ENCODE assay signal across 8 mouse cellular contexts in genomic region chr2:30177700-30178675, GRCm38 (mm10). TPM values are rescaled to one million over a fixed set of nuclear protein-coding genes. Genes with fewer than 3 reads are reported as not detected.
DNase-seq lines count a peak whose midpoint lies in the region; ATAC-seq lines count a peak whose summit lies in the region.

Gene Spout1, minus strand, starts transcription at chr2:30178459.

- peak; percentile 97 for DNase-seq in CD4-positive, CD25-positive, alpha-beta regulatory T cell, adult 2 months (ENCODE audit: low read depth, low spot score)
- peak; percentile 36 for DNase-seq in fat pad, adult 2 months (ENCODE audit: extremely low read depth, low read depth, low spot score)
- peak; percentile 97 for DNase-seq in kidney, postnatal 10 days
- DNase-seq in natural killer cell, adult 2 months (ENCODE audit: low spot score in 2 of 2): peak; percentile 94 to 95

- H3K27me3 ChIP-seq in heart, embryonic 13.5 days (replicated peaks): no peaks in the 10 kb centered on the region
- no peaks in the 10 kb centered on the region for H3K27me3 ChIP-seq in liver, embryonic 12.5 days (replicated peaks)
- no peaks in the 10 kb centered on the region for H3K27me3 ChIP-seq in stomach, embryonic 15.5 days (replicated peaks)

- H3K27ac ChIP-seq in brown adipose tissue, adult 24 weeks (replicated peaks; ENCODE audit: low read depth, low read length): no peak within 1 kb of the TSS
- H3K27ac ChIP-seq in heart, embryonic 13.5 days (replicated peaks): peak within 1 kb of the TSS; percentile 57
- H3K27ac ChIP-seq in liver, embryonic 12.5 days: peak within 1 kb of the TSS; percentile 67; the same call in 1 of the 2 replicates
- H3K27ac ChIP-seq in stomach, embryonic 15.5 days: no peak within 1 kb of the TSS

- H3K4me1 ChIP-seq in brown adipose tissue, adult 24 weeks (ENCODE audit: control insufficient read depth, insufficient read depth, insufficient read length, low read length): peaks cover 9% of the 10 kb centered on the region
- H3K4me1 ChIP-seq in heart, embryonic 13.5 days: peaks cover 12% of the 10 kb centered on the region
- peaks cover 29% of the 10 kb centered on the region for H3K4me1 ChIP-seq in liver, embryonic 12.5 days
- peaks cover 10% of the 10 kb centered on the region for H3K4me1 ChIP-seq in stomach, embryonic 15.5 days

- H3K9me3 ChIP-seq in heart, embryonic 13.5 days: 0 out of 2 replicates have a peak, but pooled peaks cover 4% of the 10 kb centered on the region
- H3K9me3 ChIP-seq in liver, embryonic 12.5 days (replicated peaks): 0 out of 2 replicates have a peak, but pooled peaks cover 4% of the 10 kb centered on the region
- H3K9me3 ChIP-seq in stomach, embryonic 15.5 days: no peaks in the 10 kb centered on the region

- peak within 1 kb of the TSS; percentile 86 for H3K9ac ChIP-seq in heart, embryonic 13.5 days
- H3K9ac ChIP-seq in liver, embryonic 12.5 days: peak within 1 kb of the TSS; percentile 77
- peak within 1 kb of the TSS; percentile 60 for H3K9ac ChIP-seq in stomach, embryonic 15.5 days

- peaks cover 41% of the 10 kb centered on the region for H3K36me3 ChIP-seq in heart, embryonic 13.5 days
- peaks cover 42% of the 10 kb centered on the region for H3K36me3 ChIP-seq in liver, embryonic 12.5 days
- H3K36me3 ChIP-seq in stomach, embryonic 15.5 days: peaks cover 38% of the 10 kb centered on the region

- 2% methylated on average over 54 of the region's 54 CpGs for WGBS in heart, embryonic 13.5 days
- 1% methylated on average over 54 of the region's 54 CpGs for WGBS in liver, embryonic 12.5 days (ENCODE audit: insufficient replicate concordance)
- WGBS in stomach, embryonic 15.5 days: 1% methylated on average over 54 of the region's 54 CpGs

- H3K4me3 ChIP-seq in brown adipose tissue, adult 24 weeks (ENCODE audit: insufficient read depth, low read depth, low read length): peak within 1 kb of the TSS; percentile 86
- H3K4me3 ChIP-seq in heart, embryonic 13.5 days: peak within 1 kb of the TSS; percentile 71
- H3K4me3 ChIP-seq in liver, embryonic 12.5 days: peak within 1 kb of the TSS; percentile 78
- H3K4me3 ChIP-seq in stomach, embryonic 15.5 days (replicated peaks): peak within 1 kb of the TSS; percentile 63

- peak within 1 kb of the TSS; percentile 85 for H3K4me2 ChIP-seq in heart, embryonic 13.5 days
- H3K4me2 ChIP-seq in liver, embryonic 12.5 days: peak within 1 kb of the TSS; percentile 81
- H3K4me2 ChIP-seq in stomach, embryonic 15.5 days: peak within 1 kb of the TSS; percentile 79

- peak; percentile 93 for ATAC-seq in heart, embryonic 13.5 days (ENCODE audit: extremely low read depth, insufficient number of reproducible peaks, low FRiP score, low TSS enrichment)
- peak; percentile 93 for ATAC-seq in liver, embryonic 12.5 days
- ATAC-seq in stomach, embryonic 15.5 days (ENCODE audit: insufficient read depth, low FRiP score, low read depth): peak; percentile 96

RNA-seq across cellular contexts. Expression of gene Spout1, which starts in this region (rescaled TPM):
- 11.0 and 12.7 TPM in 2 replicates for polyA plus RNA-seq in brown adipose tissue, adult 24 weeks (2012; ENCODE audit: insufficient read depth, insufficient read length, missing spikeins)
- polyA plus RNA-seq in heart, embryonic 13.5 days (2015; fragmentation: Nextera tagmentation; extraction: Ambion mirVana): 33.6 TPM in 2 replicates
- 54.4 and 55.1 TPM in 2 replicates for polyA plus RNA-seq in liver, embryonic 12.5 days (2016; fragmentation: Nextera tagmentation; extraction: Ambion mirVana)
- 56.7 and 62.9 TPM in 2 replicates for polyA plus RNA-seq in stomach, embryonic 15.5 days (2015; fragmentation: Nextera tagmentation; extraction: Ambion mirVana)

Comparison
In these comparisons a context has a peak if more than half of its experiments do, and no peak if none do; other contexts are left out.
1. DNase-seq: peak in every context shown above with its lines; median percentile 97 in CD4-positive, CD25-positive, alpha-beta regulatory T cell, adult 2 months; 97 in kidney, postnatal 10 days; 94 in natural killer cell, adult 2 months; 36 in fat pad, adult 2 months.
2. H3K27ac ChIP-seq: peak in heart, embryonic 13.5 days (single experiment) and liver, embryonic 12.5 days (single experiment); none in brown adipose tissue, adult 24 weeks (single experiment) and stomach, embryonic 15.5 days (single experiment).
3. Peak in every context shown above with its lines, with median percentiles within 50 percentile points of each other: H3K4me3 ChIP-seq, ATAC-seq, H3K4me2 ChIP-seq and H3K9ac ChIP-seq.